Mouse (Mus musculus): ENCODE measurements at regions not wholly inside any gene's neighbourhood (a gene's known extent, or its start where the extent isn't known, plus 50 kb on each side); places are given as distances from the start of the nearest gene placed in this dataset.

DNA sequence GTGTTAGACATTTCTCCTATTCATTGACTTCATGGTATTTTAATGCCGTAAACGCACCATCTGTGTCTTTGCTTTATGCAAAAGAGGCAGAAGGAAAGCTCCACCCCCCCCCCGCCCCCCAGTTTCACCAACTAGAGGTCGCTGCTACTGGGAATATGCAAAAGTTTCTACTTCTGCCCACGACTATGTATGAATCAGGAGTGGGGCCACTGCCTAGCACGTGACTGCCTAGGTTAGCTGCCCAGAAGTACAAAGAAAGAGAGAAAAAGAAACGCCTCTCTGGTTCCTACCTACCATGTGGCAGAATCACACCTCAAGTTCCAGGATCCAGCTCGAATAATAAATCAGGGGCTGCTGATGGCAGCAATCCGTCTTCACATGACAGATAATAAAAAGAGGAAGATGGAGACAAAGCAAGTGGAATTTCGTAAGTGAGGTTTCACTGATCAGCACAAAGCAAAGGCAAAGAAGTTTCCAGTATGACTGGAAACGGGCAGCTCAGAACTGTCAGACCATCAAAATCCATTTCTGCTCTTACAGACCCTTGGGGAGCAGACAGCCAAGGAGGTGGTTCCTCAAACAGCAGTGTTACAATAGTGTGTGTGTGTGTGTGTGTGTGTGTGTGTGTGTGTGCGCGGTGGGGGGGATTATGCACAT lies 108.9 kb upstream of the Ppm1h start:
- no peak for TF ChIP-seq CHD2 (IDR thresholded peaks at IDR 0.05; ENCODE audit: low read depth, low read length)
- no peak for TF ChIP-seq MAFK (IDR thresholded peaks at IDR 0.05; ENCODE audit: insufficient read depth, low read depth, low read length)
- no peak for TF ChIP-seq HCFC1 (IDR thresholded peaks at IDR 0.05; ENCODE audit: borderline replicate concordance, insufficient read depth, low read length)
- no peak for TF ChIP-seq ZNF384 (IDR thresholded peaks at IDR 0.05; ENCODE audit: low read depth, low read length)

All from ES-E14 (cell line).